Mouse (Mus musculus): ENCODE measurements around the gene Ccdc28b. TPM values are rescaled to one million over a fixed set of nuclear protein-coding genes. Genes with fewer than 3 reads are reported as not detected.

The Ccdc28b gene
- polyA plus RNA-seq, 1 experiment from 2014 or later, result 168 TPM

Other genes starting within 250 kb of the Ccdc28b start
- 18.2 and 20.2 TPM in 2 replicates for gene Zbtb8a, start 245.8 kb downstream of the Ccdc28b start, polyA plus RNA-seq (2015; fragmentation: Nextera tagmentation; extraction: Ambion mirVana)
- 14.2 and 15.8 TPM in 2 replicates for gene Zbtb8b, start 183.1 kb downstream of the Ccdc28b start, polyA plus RNA-seq (2015; fragmentation: Nextera tagmentation; extraction: Ambion mirVana)
- gene Bsdc1, start 162.4 kb downstream of the Ccdc28b start, polyA plus RNA-seq (2015; fragmentation: Nextera tagmentation; extraction: Ambion mirVana), result 32.7 and 34.0 TPM in 2 replicates
- gene Tssk3, start 132.9 kb downstream of the Ccdc28b start, polyA plus RNA-seq (2015; fragmentation: Nextera tagmentation; extraction: Ambion mirVana), result 0.19 and 0.27 TPM in 2 replicates
- gene Fam229a, start 132.8 kb downstream of the Ccdc28b start, polyA plus RNA-seq (2015; fragmentation: Nextera tagmentation; extraction: Ambion mirVana), result 0.38 and 0.93 TPM in 2 replicates
- 1,442 and 1,675 TPM in 2 replicates for gene Marcksl1, start 110.4 kb downstream of the Ccdc28b start, polyA plus RNA-seq (2015; fragmentation: Nextera tagmentation; extraction: Ambion mirVana)
- 77.8 and 119 TPM in 2 replicates for gene Hdac1, start 81.2 kb downstream of the Ccdc28b start, polyA plus RNA-seq (2015; fragmentation: Nextera tagmentation; extraction: Ambion mirVana)
- 11.2 and 99.1 TPM in 2 replicates for gene Lck, start 50.3 kb downstream of the Ccdc28b start, polyA plus RNA-seq (2015; fragmentation: Nextera tagmentation; extraction: Ambion mirVana)
- 1.3 TPM in 1 of 2 replicates, not detected in the other for gene Fam167b, start 45.4 kb downstream of the Ccdc28b start, polyA plus RNA-seq (2015; fragmentation: Nextera tagmentation; extraction: Ambion mirVana)
- 205 and 232 TPM in 2 replicates for gene Eif3i, start 23.3 kb downstream of the Ccdc28b start, polyA plus RNA-seq (2015; fragmentation: Nextera tagmentation; extraction: Ambion mirVana)
- gene Tmem234, start 23.3 kb downstream of the Ccdc28b start, polyA plus RNA-seq (2015; fragmentation: Nextera tagmentation; extraction: Ambion mirVana), result 198 and 199 TPM in 2 replicates
- 2.5 and 3.8 TPM in 2 replicates for gene Dcdc2b, start 9.7 kb downstream of the Ccdc28b start, polyA plus RNA-seq (2015; fragmentation: Nextera tagmentation; extraction: Ambion mirVana)
- gene Iqcc, start 4.8 kb downstream of the Ccdc28b start, polyA plus RNA-seq (2015; fragmentation: Nextera tagmentation; extraction: Ambion mirVana), result 32.7 and 34.5 TPM in 2 replicates
- 37.3 and 51.0 TPM in 2 replicates for gene Txlna, start 17.1 kb upstream of the Ccdc28b start, polyA plus RNA-seq (2015; fragmentation: Nextera tagmentation; extraction: Ambion mirVana)
- gene Kpna6, start 48.8 kb upstream of the Ccdc28b start, polyA plus RNA-seq (2015; fragmentation: Nextera tagmentation; extraction: Ambion mirVana), result 17.4 and 17.9 TPM in 2 replicates
- gene Tmem39b, start 72.9 kb upstream of the Ccdc28b start, polyA plus RNA-seq (2015; fragmentation: Nextera tagmentation; extraction: Ambion mirVana), result 13.9 and 15.4 TPM in 2 replicates
- 105 and 106 TPM in 2 replicates for gene Khdrbs1, start 118.4 kb upstream of the Ccdc28b start, polyA plus RNA-seq (2015; fragmentation: Nextera tagmentation; extraction: Ambion mirVana)
- 217 and 247 TPM in 2 replicates for gene Ptp4a2, start 187.3 kb upstream of the Ccdc28b start, polyA plus RNA-seq (2015; fragmentation: Nextera tagmentation; extraction: Ambion mirVana)

Measured in neural tube, embryonic 15.5 days (tissue).